ENCODE assay signal across 7 mouse cellular contexts in the genomic region with DNA sequence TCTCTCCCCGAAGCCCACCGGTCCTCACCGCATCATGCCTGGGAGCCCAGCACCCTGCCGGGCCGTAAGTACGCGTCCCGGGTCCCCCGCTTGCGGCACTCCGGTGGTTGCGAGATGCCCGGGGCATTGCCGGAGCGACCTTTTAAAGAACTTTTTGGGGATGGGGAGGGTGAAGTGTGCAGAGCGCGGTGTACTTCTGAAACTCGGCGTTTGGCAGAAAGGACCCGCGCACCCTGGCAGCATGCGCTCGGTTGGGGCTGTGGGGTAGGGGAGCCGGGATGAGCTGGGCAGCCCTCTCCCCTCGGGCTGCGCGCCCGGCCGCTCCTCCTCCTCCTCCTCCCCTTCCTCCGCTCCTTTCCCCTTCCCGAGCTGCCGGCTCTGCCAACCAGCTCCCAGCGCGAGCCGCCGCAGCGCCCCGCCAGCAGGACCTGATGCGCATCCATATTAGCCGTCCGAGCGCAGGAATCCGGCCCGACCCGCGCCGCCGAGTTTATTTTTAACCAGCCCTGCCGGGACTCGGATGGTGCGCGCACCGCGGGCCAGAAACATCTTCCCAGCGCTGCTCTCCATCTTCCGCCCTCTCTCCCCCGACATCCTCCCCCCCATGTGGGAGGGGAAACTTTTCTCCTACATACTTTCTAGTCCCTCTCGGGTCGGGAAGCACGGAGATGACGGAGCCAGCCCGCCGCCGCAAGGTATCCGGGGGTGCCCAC. TPM values are rescaled to one million over a fixed set of nuclear protein-coding genes. Genes with fewer than 3 reads are reported as not detected.
DNase-seq lines count a peak whose midpoint lies in the region; ATAC-seq and TF ChIP-seq lines count a peak whose summit lies in the region.

No protein-coding gene starts in this region.

- peaks cover 8% of the 10 kb centered on the region for H3K4me1 ChIP-seq in limb, embryonic 11.5 days (ENCODE audit: control insufficient read depth, insufficient read depth, low read length)
- peaks cover 24% of the 10 kb centered on the region for H3K4me1 ChIP-seq in midbrain, embryonic 11.5 days (ENCODE audit: control insufficient read depth, insufficient read depth, low read length)
- peaks cover 14% of the 10 kb centered on the region for H3K4me1 ChIP-seq in small intestine, adult 2 months (ENCODE audit: control insufficient read depth, insufficient read depth, insufficient read length, low read length)

- H3K4me3 ChIP-seq in limb, embryonic 11.5 days (ENCODE audit: low read depth, low read length): peak overlapping the region; percentile 88
- H3K4me3 ChIP-seq in midbrain, embryonic 11.5 days (ENCODE audit: low read depth, low read length): peak overlapping the region; percentile 80
- H3K4me3 ChIP-seq in small intestine, adult 2 months (ENCODE audit: low read depth, low read length): peak overlapping the region; percentile 95

- H3K27ac ChIP-seq in limb, embryonic 11.5 days (replicated peaks; ENCODE audit: low read depth, low read length): peak overlapping the region; percentile 71
- no peak overlapping the region; the same call in 1 of the 2 replicates for H3K27ac ChIP-seq in midbrain, embryonic 11.5 days (ENCODE audit: low read depth, low read length)
- H3K27ac ChIP-seq in small intestine, adult 2 months (ENCODE audit: insufficient read depth, low read depth, low read length): peak overlapping the region; percentile 88

- H3K9me3 ChIP-seq in limb, embryonic 11.5 days (ENCODE audit: control insufficient read depth, low read length): no peaks in the 10 kb centered on the region
- no peaks in the 10 kb centered on the region for H3K9me3 ChIP-seq in midbrain, embryonic 11.5 days (ENCODE audit: control insufficient read depth, low read length)

- peak overlapping the region; percentile 93 for H3K4me2 ChIP-seq in limb, embryonic 11.5 days (ENCODE audit: low read depth, severe bottlenecking)
- peak overlapping the region; percentile 98 for H3K4me2 ChIP-seq in midbrain, embryonic 11.5 days

- no peak for TF ChIP-seq CTCF in small intestine, adult 2 months (IDR thresholded peaks at IDR 0.05; ENCODE audit: extremely low read depth, insufficient read length, insufficient replicate concordance, low read depth, low read length)

- TF ChIP-seq POLR2A in small intestine, adult 2 months (IDR thresholded peaks at IDR 0.05; ENCODE audit: low read depth, low read length): no peak; the same call in 1 of the 2 replicates

- H3K9ac ChIP-seq in limb, embryonic 11.5 days (ENCODE audit: low read length): peak overlapping the region; percentile 83
- H3K9ac ChIP-seq in midbrain, embryonic 11.5 days (ENCODE audit: low read length): peak overlapping the region; percentile 76

- 0 out of 2 replicates have a peak, but pooled peaks have one; percentile 12 for ATAC-seq in common myeloid progenitor, adult 5-6 weeks (replicated peaks; ENCODE audit: low read depth, poor library complexity, severe bottlenecking)
- ATAC-seq in limb, embryonic 11.5 days (ENCODE audit: insufficient number of reproducible peaks, low FRiP score, low TSS enrichment, low read depth): peak; percentile 32
- ATAC-seq in midbrain, embryonic 11.5 days (ENCODE audit: low FRiP score): peak; percentile 57

- H3K27me3 ChIP-seq in limb, embryonic 11.5 days (ENCODE audit: control insufficient read depth, insufficient read depth, low read length): no peaks in the 10 kb centered on the region
- peaks cover 18% of the 10 kb centered on the region for H3K27me3 ChIP-seq in midbrain, embryonic 11.5 days (ENCODE audit: control insufficient read depth, insufficient read depth, low read length)
- H3K27me3 ChIP-seq in small intestine, adult 2 months (ENCODE audit: control insufficient read depth, insufficient read depth, low read length): no peaks in the 10 kb centered on the region

- DNase-seq in ZHBTc4 (ENCODE audit: low read depth, low spot score): peak; percentile 77
- DNase-seq in gastrocnemius, adult 8-10 months (ENCODE audit: low spot score in 2 of 2): peak; percentile 30 to 53
- DNase-seq in induced T-regulatory cell, adult 2 months (ENCODE audit: low read depth): peak; percentile 64
- DNase-seq in limb, embryonic 11.5 days (ENCODE audit: low spot score): peak; percentile 77
- DNase-seq in midbrain, embryonic 11.5 days (ENCODE audit: low spot score, missing footprints): peak; percentile 96

- no peaks in the 10 kb centered on the region for H3K36me3 ChIP-seq in limb, embryonic 11.5 days (ENCODE audit: control insufficient read depth, insufficient read depth, low read length)
- no peaks in the 10 kb centered on the region for H3K36me3 ChIP-seq in midbrain, embryonic 11.5 days (ENCODE audit: control insufficient read depth, insufficient read depth, low read length)
- no peaks in the 10 kb centered on the region for H3K36me3 ChIP-seq in small intestine, adult 2 months (ENCODE audit: control insufficient read depth, insufficient read depth, low read length)

- under 1% methylated on average over 64 of the region's 65 CpGs for WGBS in limb, embryonic 11.5 days
- under 1% methylated on average over 59 of the region's 65 CpGs for WGBS in midbrain, embryonic 11.5 days
- 1% methylated on average over 61 of the region's 65 CpGs for WGBS in small intestine, adult 2 months

RNA-seq across cellular contexts. Expression of a gene that starts 48.2 kb away (rescaled TPM):
- 26.1 and 32.0 TPM in 2 replicates for total RNA-seq in common myeloid progenitor, adult 5-6 weeks (2017)
- 10 to 100 TPM; 21.4 to 34.5 (median 25.8) TPM for total RNA-seq in gastrocnemius, adult 8-10 months (2022)
- 5.4 and 7.5 TPM in 2 replicates for polyA plus RNA-seq in limb, embryonic 11.5 days (2014; fragmentation: Nextera tagmentation; extraction: Ambion mirVana)
- polyA plus RNA-seq in midbrain, embryonic 11.5 days (2014; fragmentation: Nextera tagmentation; extraction: Ambion mirVana): 3.4 and 5.5 TPM in 2 replicates
- 16.7 and 28.2 TPM in 2 replicates for polyA plus RNA-seq in small intestine, adult 2 months (2012; rRNA removed)

Comparison
In these comparisons a context has a peak if more than half of its experiments do, and no peak if none do; other contexts are left out.
1. DNase-seq: peak in every context shown above with its lines; median percentile 96 in midbrain, embryonic 11.5 days; 77 in ZHBTc4; 77 in limb, embryonic 11.5 days; 64 in induced T-regulatory cell, adult 2 months; 42 in gastrocnemius, adult 8-10 months.